Mouse (Mus musculus): ENCODE measurements around the gene Prph. TPM values are rescaled to one million over a fixed set of nuclear protein-coding genes. Genes with fewer than 3 reads are reported as not detected.
A peak's percentile ranks its signal among the peaks of the same experiment; 100 is the strongest.

Prph gene
- polyA plus RNA-seq, 1 experiment from 2014 or later = 0.11 TPM

- peaks cover 5% of the 10 kb centered on the region for H3K4me1 ChIP-seq (ENCODE audit: control insufficient read depth, insufficient read depth, low read length)
- peaks cover 18% of the 10 kb centered on the region for H3K27me3 ChIP-seq (ENCODE audit: control insufficient read depth, insufficient read depth, low read length)
- peak; percentile 75 for DNase-seq (ENCODE audit: low spot score)
- 34% methylated on average over 13 of the region's 13 CpGs for WGBS
- no peaks in the 10 kb centered on the region for H3K9me3 ChIP-seq (ENCODE audit: control insufficient read depth, low read length)
- no peak for ATAC-seq (ENCODE audit: insufficient number of reproducible peaks, low FRiP score, low TSS enrichment, low read depth)
- no peak overlapping the region for H3K4me2 ChIP-seq (ENCODE audit: low read depth, severe bottlenecking)
- H3K36me3 ChIP-seq (ENCODE audit: control insufficient read depth, insufficient read depth, low read length) = no peaks in the 10 kb centered on the region
- H3K4me3 ChIP-seq (ENCODE audit: low read depth, low read length) = no peak overlapping the region
- H3K27ac ChIP-seq (replicated peaks; ENCODE audit: low read depth, low read length) = no peak overlapping the region
- no peak overlapping the region for H3K9ac ChIP-seq (ENCODE audit: low read length)
Measured at GRCm38 (mm10) chr15:99049473-99050253, 5.3 kb upstream of the Prph start.

DNA sequence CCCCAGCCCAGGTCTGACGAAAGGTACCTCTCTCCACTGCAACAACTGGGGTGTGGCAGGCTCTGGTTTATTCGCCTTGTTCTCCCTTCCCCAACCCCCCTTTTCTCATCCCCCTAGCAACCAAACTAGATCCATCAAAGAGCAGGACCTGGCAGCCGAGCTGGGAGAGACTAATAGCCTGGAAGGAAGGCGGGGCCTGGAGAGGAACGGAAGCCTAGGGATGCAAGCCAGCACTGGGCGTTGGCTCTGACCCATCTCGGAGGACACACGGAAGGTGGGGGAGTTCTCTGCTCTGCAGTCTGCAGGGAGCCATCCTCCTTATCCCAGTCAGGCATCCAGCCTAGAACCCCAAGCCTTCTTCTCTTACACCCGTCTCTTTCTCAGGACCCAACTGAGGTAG is 1.6 kb upstream of the Prph start:
- 6% methylated on average over 9 of the region's 9 CpGs for WGBS
- H3K27me3 ChIP-seq (ENCODE audit: control insufficient read depth, insufficient read depth, low read length) = peaks cover 54% of the 10 kb centered on the region
- no peak overlapping the region for H3K27ac ChIP-seq (replicated peaks; ENCODE audit: low read depth, low read length)
- ATAC-seq (ENCODE audit: insufficient number of reproducible peaks, low FRiP score, low TSS enrichment, low read depth) = no peak
- H3K36me3 ChIP-seq (ENCODE audit: control insufficient read depth, insufficient read depth, low read length) = no peaks in the 10 kb centered on the region
- H3K4me1 ChIP-seq (ENCODE audit: control insufficient read depth, insufficient read depth, low read length) = peaks cover 16% of the 10 kb centered on the region
- H3K4me3 ChIP-seq (ENCODE audit: low read depth, low read length) = no peak overlapping the region
- no peak overlapping the region; the same call in 1 of the 2 replicates for H3K9ac ChIP-seq (ENCODE audit: low read length)
- no peak for DNase-seq (ENCODE audit: low spot score)
- 0 out of 2 replicates have a peak overlapping the region, but pooled peaks have one; percentile 12 for H3K4me2 ChIP-seq (ENCODE audit: low read depth, severe bottlenecking)
- no peaks in the 10 kb centered on the region for H3K9me3 ChIP-seq (ENCODE audit: control insufficient read depth, low read length)

DNA sequence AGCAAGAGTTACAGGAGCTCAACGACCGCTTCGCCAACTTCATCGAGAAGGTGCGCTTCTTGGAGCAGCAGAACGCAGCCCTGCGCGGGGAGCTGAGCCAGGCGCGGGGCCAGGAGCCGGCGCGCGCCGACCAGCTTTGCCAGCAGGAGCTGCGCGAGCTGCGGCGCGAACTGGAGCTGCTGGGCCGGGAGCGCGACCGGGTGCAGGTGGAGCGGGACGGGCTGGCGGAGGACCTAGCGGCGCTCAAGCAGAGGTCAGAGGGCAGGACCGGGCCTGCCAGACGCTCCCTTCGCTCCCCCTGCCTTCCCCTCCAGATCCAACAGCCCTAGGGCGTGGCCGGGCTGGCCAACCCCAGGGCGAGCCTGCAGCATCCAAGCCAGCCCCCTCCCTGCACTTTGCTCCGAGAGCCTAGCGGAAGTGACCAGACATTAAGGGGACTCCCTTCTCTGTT is 562 bp downstream of the Prph start:
- Histone ChIP-seq H3K4me1 (ENCODE audit: control insufficient read depth, insufficient read depth, low read length) (peaks cover 16% of the 10 kb centered on the region), H3K27me3 (ENCODE audit: control insufficient read depth, insufficient read depth, low read length) (peaks cover 61% of the 10 kb centered on the region), H3K36me3 (ENCODE audit: control insufficient read depth, insufficient read depth, low read length) (no peaks in the 10 kb centered on the region), H3K9me3 (ENCODE audit: control insufficient read depth, low read length) (no peaks in the 10 kb centered on the region), H3K4me3 (ENCODE audit: low read depth, low read length) (peak overlapping the region; percentile 26), H3K4me2 (ENCODE audit: low read depth, severe bottlenecking) (peak overlapping the region; percentile 52), H3K27ac (replicated peaks; ENCODE audit: low read depth, low read length) (no peak overlapping the region), H3K9ac (ENCODE audit: low read length) (0 out of 2 replicates have a peak overlapping the region, but pooled peaks have one; percentile 22)
- ATAC-seq (ENCODE audit: insufficient number of reproducible peaks, low FRiP score, low TSS enrichment, low read depth) = no peak
- peak; percentile 61 for DNase-seq (ENCODE audit: low spot score)
- WGBS = 0% methylated on average over 36 of the region's 37 CpGs

GRCm38 (mm10) chr15:99056332-99056731 is 1.4 kb downstream of the Prph start:
- no peaks in the 10 kb centered on the region for H3K36me3 ChIP-seq (ENCODE audit: control insufficient read depth, insufficient read depth, low read length)
- no peak overlapping the region for H3K9ac ChIP-seq (ENCODE audit: low read length)
- H3K27ac ChIP-seq (replicated peaks; ENCODE audit: low read depth, low read length) = no peak overlapping the region
- H3K4me1 ChIP-seq (ENCODE audit: control insufficient read depth, insufficient read depth, low read length) = peaks cover 16% of the 10 kb centered on the region
- H3K27me3 ChIP-seq (ENCODE audit: control insufficient read depth, insufficient read depth, low read length) = peaks cover 61% of the 10 kb centered on the region
- H3K4me2 ChIP-seq (ENCODE audit: low read depth, severe bottlenecking) = no peak overlapping the region
- H3K4me3 ChIP-seq (ENCODE audit: low read depth, low read length) = no peak overlapping the region
- DNase-seq (ENCODE audit: low spot score) (peak; percentile 69), ATAC-seq (ENCODE audit: insufficient number of reproducible peaks, low FRiP score, low TSS enrichment, low read depth) (no peak)
- H3K9me3 ChIP-seq (ENCODE audit: control insufficient read depth, low read length) = no peaks in the 10 kb centered on the region
- WGBS = 9% methylated on average over 14 of the region's 14 CpGs

DNA sequence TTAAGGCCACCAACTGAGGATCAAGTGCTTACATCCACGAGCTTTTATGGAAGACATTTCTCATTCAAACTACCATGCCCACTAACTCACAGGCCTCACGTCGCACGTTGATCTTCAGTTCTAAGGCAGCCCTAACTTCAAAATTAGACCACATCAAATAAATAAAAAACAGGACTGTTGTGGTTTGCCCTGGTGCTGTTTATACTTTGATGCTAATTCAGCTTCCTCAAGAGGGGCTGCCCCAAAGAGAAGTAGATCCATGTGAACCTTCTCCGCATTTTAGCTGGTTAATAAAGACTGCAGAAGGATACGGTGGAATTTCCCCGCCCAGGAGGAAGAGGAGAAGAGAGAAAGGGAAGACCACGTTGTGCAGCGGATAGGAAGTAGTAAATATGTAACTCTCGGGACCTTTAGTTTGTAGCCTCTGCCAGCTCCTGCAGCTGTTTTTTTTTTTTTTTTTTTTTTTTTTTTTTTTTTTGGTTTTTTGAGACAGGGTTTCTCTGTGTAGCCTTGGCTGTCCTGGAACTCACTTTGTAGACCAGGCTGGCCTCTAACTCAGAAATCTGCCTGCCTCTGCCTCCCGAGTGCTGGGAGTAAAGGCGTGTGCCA is 10.7 kb downstream of the Prph start:
- Histone ChIP-seq H3K4me2 (ENCODE audit: low read depth, severe bottlenecking) (no peak overlapping the region), H3K9ac (ENCODE audit: low read length) (no peak overlapping the region), H3K36me3 (ENCODE audit: control insufficient read depth, insufficient read depth, low read length) (no peaks in the 10 kb centered on the region), H3K27me3 (ENCODE audit: control insufficient read depth, insufficient read depth, low read length) (no peaks in the 10 kb centered on the region), H3K27ac (replicated peaks; ENCODE audit: low read depth, low read length) (no peak overlapping the region), H3K4me3 (ENCODE audit: low read depth, low read length) (no peak overlapping the region), H3K9me3 (ENCODE audit: control insufficient read depth, low read length) (no peaks in the 10 kb centered on the region), H3K4me1 (ENCODE audit: control insufficient read depth, insufficient read depth, low read length) (no peaks in the 10 kb centered on the region)
- DNase-seq (ENCODE audit: low spot score) (no peak), ATAC-seq (ENCODE audit: insufficient number of reproducible peaks, low FRiP score, low TSS enrichment, low read depth) (no peak)
- WGBS = 79% methylated on average over 12 of the region's 12 CpGs

- Histone ChIP-seq H3K27ac (replicated peaks; ENCODE audit: low read depth, low read length) (no peak overlapping the region), H3K9me3 (ENCODE audit: control insufficient read depth, low read length) (no peaks in the 10 kb centered on the region), H3K4me2 (ENCODE audit: low read depth, severe bottlenecking) (no peak overlapping the region), H3K27me3 (ENCODE audit: control insufficient read depth, insufficient read depth, low read length) (no peaks in the 10 kb centered on the region), H3K4me1 (ENCODE audit: control insufficient read depth, insufficient read depth, low read length) (peaks cover 10% of the 10 kb centered on the region), H3K9ac (ENCODE audit: low read length) (no peak overlapping the region), H3K4me3 (ENCODE audit: low read depth, low read length) (no peak overlapping the region), H3K36me3 (ENCODE audit: control insufficient read depth, insufficient read depth, low read length) (peaks cover under 1% of the 10 kb centered on the region; the same call in 1 of the 2 replicates)
- DNase-seq (ENCODE audit: low spot score) (no peak), ATAC-seq (ENCODE audit: insufficient number of reproducible peaks, low FRiP score, low TSS enrichment, low read depth) (no peak)
- 86% methylated on average over 1 of the region's 1 CpGs for WGBS
Measured at GRCm38 (mm10) chr15:99071988-99072387, 17.0 kb downstream of the Prph start.

DNA sequence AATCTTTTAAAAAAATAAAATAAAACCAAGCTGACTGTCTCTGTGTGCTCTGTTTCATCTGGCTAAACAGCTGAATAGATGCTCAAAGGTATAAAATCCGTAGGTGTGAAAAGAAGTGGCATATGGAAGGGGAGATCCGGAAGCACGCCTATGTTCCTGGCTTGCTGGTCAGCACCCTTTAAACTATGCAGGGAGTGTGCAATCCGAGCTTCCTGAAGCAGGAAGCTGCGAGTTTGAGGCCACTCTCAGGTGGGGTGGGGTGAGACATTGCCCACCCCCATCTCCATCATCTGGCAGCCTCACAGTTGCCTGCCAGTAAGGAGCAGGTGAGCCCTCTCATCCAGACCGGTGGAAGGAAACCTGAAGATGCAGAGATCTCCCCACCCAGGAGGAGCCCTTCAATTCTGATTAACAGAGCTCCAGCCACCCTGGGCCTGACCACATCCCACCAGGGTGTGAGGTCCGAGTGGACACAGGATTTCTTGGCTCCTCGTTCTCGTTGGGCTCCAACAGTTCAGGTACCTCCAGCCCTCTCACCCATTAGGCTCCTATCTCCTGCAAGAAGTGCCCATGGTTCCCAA is 19.1 kb downstream of the Prph start, which contains the start of gene Troap:
TSS of gene Troap (plus strand) at position 557 of the 581 bp plus-strand sequence.
- peak within 1 kb of the TSS; percentile 61 for H3K4me3 ChIP-seq (ENCODE audit: low read depth, low read length)
- ATAC-seq (ENCODE audit: insufficient number of reproducible peaks, low FRiP score, low TSS enrichment, low read depth) (peak; percentile 49; the same call in 1 of the 2 replicates), DNase-seq (ENCODE audit: low spot score) (no peak)
- 20% methylated on average over 9 of the region's 9 CpGs for WGBS
- peaks cover 10% of the 10 kb centered on the region for H3K4me1 ChIP-seq (ENCODE audit: control insufficient read depth, insufficient read depth, low read length)
- H3K27ac ChIP-seq (replicated peaks; ENCODE audit: low read depth, low read length) = peak within 1 kb of the TSS; percentile 84
- no peaks in the 10 kb centered on the region for H3K27me3 ChIP-seq (ENCODE audit: control insufficient read depth, insufficient read depth, low read length)
- H3K9ac ChIP-seq (ENCODE audit: low read length) = peak within 1 kb of the TSS; percentile 86
- no peaks in the 10 kb centered on the region for H3K9me3 ChIP-seq (ENCODE audit: control insufficient read depth, low read length)
- peak within 1 kb of the TSS; percentile 90 for H3K4me2 ChIP-seq (ENCODE audit: low read depth, severe bottlenecking)
- peaks cover 12% of the 10 kb centered on the region; the same call in 1 of the 2 replicates for H3K36me3 ChIP-seq (ENCODE audit: control insufficient read depth, insufficient read depth, low read length)

- DNase-seq (ENCODE audit: low spot score) (peak; percentile 98), ATAC-seq (ENCODE audit: insufficient number of reproducible peaks, low FRiP score, low TSS enrichment, low read depth) (peak; percentile 96)
- peak overlapping the region; percentile 86 for H3K9ac ChIP-seq (ENCODE audit: low read length)
- H3K4me1 ChIP-seq (ENCODE audit: control insufficient read depth, insufficient read depth, low read length) = peaks cover 10% of the 10 kb centered on the region
- H3K27me3 ChIP-seq (ENCODE audit: control insufficient read depth, insufficient read depth, low read length) = no peaks in the 10 kb centered on the region
- H3K4me3 ChIP-seq (ENCODE audit: low read depth, low read length) = peak overlapping the region; percentile 61
- peaks cover 12% of the 10 kb centered on the region; the same call in 1 of the 2 replicates for H3K36me3 ChIP-seq (ENCODE audit: control insufficient read depth, insufficient read depth, low read length)
- under 1% methylated on average over 44 of the region's 44 CpGs for WGBS
- peak overlapping the region; percentile 84 for H3K27ac ChIP-seq (replicated peaks; ENCODE audit: low read depth, low read length)
- H3K4me2 ChIP-seq (ENCODE audit: low read depth, severe bottlenecking) = peak overlapping the region; percentile 90
- no peaks in the 10 kb centered on the region for H3K9me3 ChIP-seq (ENCODE audit: control insufficient read depth, low read length)
Measured at GRCm38 (mm10) chr15:99074600-99075333, 19.8 kb downstream of the Prph start.

Data from limb, embryonic 11.5 days (tissue).